Mouse (Mus musculus) liver, embryonic 14.5 days (tissue): Measurements from ENCODE around the gene Trim71. TPM values are rescaled to one million over a fixed set of nuclear protein-coding genes. Genes with fewer than 3 reads are reported as not detected.

Experiments used
- ATAC-seq: fragments of 200-750 bp; cut with Nextera tagmentation; 2 replicates; pipeline ENCODE4 v1.8.0; 2017; ENCODE audit warnings: moderate number of reproducible peaks, mild to moderate bottlenecking, moderate library complexity; ENCODE audit not compliant: insufficient read depth
- DNase-seq, 3 experiments: peaks; one replicate each; pipeline ENCODE4 v3.0.0-alpha.2; 2012 to 2013; ENCODE audit warnings: low read depth in 3 of 3, low spot score in 3 of 3
- H3K27ac ChIP-seq: fragments of 300-500 bp; sonication (generic); 2 replicates; pipeline ENCODE4 v1.5.1; 2014; ENCODE audit warnings: moderate library complexity, mild to moderate bottlenecking, control low read depth, inconsistent platforms
- H3K27me3 ChIP-seq: fragments of 300-500 bp; sonication (generic); 2 replicates; pipeline ENCODE4 v1.6.1; 2014; ENCODE audit warnings: mild to moderate bottlenecking, low read length, moderate library complexity; ENCODE audit not compliant: control insufficient read depth, insufficient read depth
- H3K36me3 ChIP-seq: fragments of 300-500 bp; sonication (generic); replicated peaks from 2 replicates; pipeline ENCODE4 v1.6.1; 2014; ENCODE audit warnings: low read depth; ENCODE audit not compliant: control insufficient read depth, insufficient read depth
- H3K4me1 ChIP-seq, 2 experiments: fragments of 200-500 bp in 1 of 2; fragments of 300-500 bp in 1 of 2; sonication (generic) in 1 of 2; replicated peaks; 2 replicates each; pipeline ENCODE4 v1.6.1; 2012 to 2014; ENCODE audit warnings: antibody characterized with exemption in 1 of 2, inconsistent platforms in 1 of 2, low read length in 1 of 2; ENCODE audit not compliant: control insufficient read depth in 2 of 2, insufficient read depth in 2 of 2
- H3K4me2 ChIP-seq: fragments of 300-500 bp; sonication (generic); 2 replicates; pipeline ENCODE4 v1.6.1; 2014; ENCODE audit warnings: low read depth, mild to moderate bottlenecking, control low read depth, moderate library complexity
- H3K4me3 ChIP-seq, 2 experiments: fragments of 200-500 bp in 1 of 2; fragments of 300-500 bp in 1 of 2; sonication (generic) in 1 of 2; 2 replicates each; pipeline ENCODE4 v1.5.1; 2012 to 2014; ENCODE audit warnings: low read depth in 2 of 2, low read length in 2 of 2, mild to moderate bottlenecking in 2 of 2, control low read depth in 1 of 2, inconsistent platforms in 1 of 2, moderate library complexity in 1 of 2; ENCODE audit not compliant: insufficient read depth in 1 of 2
- H3K9ac ChIP-seq: fragments of 300-500 bp; sonication (generic); replicated peaks from 2 replicates; pipeline ENCODE4 v1.6.1; 2014; ENCODE audit warnings: mild to moderate bottlenecking, control low read depth, moderate library complexity
- H3K9me3 ChIP-seq: fragments of 300-500 bp; sonication (generic); 2 replicates; pipeline ENCODE4 v1.6.1; 2016; ENCODE audit warnings: low read length, mixed read lengths; ENCODE audit not compliant: control insufficient read depth
- CTCF ChIP-seq: IDR thresholded peaks from 2 replicates; pipeline ENCODE4 v1.5.1; 2016; ENCODE audit warnings: antibody characterized with exemption, low read depth, control low read depth
- EP300 ChIP-seq: IDR thresholded peaks from 2 replicates; pipeline ENCODE4 v1.6.1; 2016; ENCODE audit warnings: antibody characterized with exemption, low read depth
- WGBS: fragments of 180-500 bp; shearing (Covaris S2); extraction: QIAGEN DNeasy Blood & Tissue Kit; methylation state at CpG from one replicate; pipeline ENCODE4 v1.1.7; 2014; ENCODE audit not compliant: insufficient replicate concordance; 5-methylcytosine and 5-hydroxymethylcytosine counted together
- polyA plus RNA-seq, 2 experiments: library from polyadenylated mRNA; depleted of rRNA in 1 of 2; stranded (reverse) in 1 of 2; unstranded in 1 of 2; fragments of >200 nt; fragmentation: Nextera tagmentation in 1 of 2; extraction: Ambion mirVana in 1 of 2; gene quantifications; 2 replicates each; pipeline versions ENCODE4 v1.2.1 to v1.2.3; 2012 to 2014

Trim71 gene
- polyA plus RNA-seq, 2 experiments = 0.62 to 0.74 TPM

DNA sequence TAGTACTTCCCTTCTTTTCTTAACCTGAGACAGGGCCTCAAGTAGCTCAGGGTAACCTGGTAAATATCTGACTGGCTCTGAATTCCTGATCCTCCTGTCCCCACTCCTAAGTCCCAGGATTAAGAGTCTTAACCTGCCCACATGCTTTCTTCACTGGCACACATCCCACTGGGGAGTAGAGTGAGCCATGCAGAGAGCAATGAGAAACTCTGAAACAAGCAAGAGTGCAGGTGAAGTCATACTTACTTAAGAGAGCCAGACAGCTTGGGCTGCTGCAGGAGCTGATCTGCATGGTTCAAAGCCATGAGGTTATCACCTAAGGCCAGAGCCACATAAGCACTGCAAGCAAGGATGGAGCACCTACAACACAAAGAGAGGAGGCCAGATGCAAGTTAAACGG lies 36.9 kb upstream of the Trim71 start:
- Histone ChIP-seq H3K27ac (no peak overlapping the region), H3K36me3 (peaks cover 6% of the 10 kb centered on the region), H3K4me3 (no peak overlapping the region), H3K9me3 (no peaks in the 10 kb centered on the region), H3K4me2 (no peak overlapping the region), H3K9ac (no peak overlapping the region), H3K4me1 (no peaks in the 10 kb centered on the region), H3K27me3 (no peaks in the 10 kb centered on the region)
- WGBS = 66% methylated on average over 1 of the region's 1 CpGs
- ATAC-seq (no peak), DNase-seq (no peak)
- no peak for TF ChIP-seq CTCF

DNA sequence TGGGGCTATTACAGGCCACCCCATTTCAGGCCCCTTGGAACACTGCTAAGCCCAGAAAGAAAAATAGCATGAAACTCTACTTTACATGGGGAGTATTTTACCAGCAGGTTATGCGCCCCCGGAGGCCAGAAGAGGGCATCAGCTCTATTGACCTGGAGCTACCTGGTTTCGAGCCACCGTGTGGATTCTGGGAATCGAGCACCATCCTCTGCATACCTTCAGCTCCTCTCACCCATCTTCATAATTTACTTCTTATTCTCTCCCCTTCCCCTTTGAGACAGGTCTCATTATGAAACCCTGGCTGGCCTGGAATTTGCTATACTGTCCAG lies 20.8 kb upstream of the Trim71 start:
- H3K4me2 ChIP-seq = no peak overlapping the region
- no peak overlapping the region for H3K4me3 ChIP-seq
- 49% methylated on average over 5 of the region's 5 CpGs for WGBS
- H3K27me3 ChIP-seq = no peaks in the 10 kb centered on the region
- H3K36me3 ChIP-seq = peaks cover 6% of the 10 kb centered on the region
- H3K27ac ChIP-seq = no peak overlapping the region
- H3K4me1 ChIP-seq = peaks cover 0 to 2% of the 10 kb centered on the region in 2 experiments; a peak in 1 of 4 replicates
- TF ChIP-seq EP300 (no peak), CTCF (peak; percentile 39)
- DNase-seq (no peak), ATAC-seq (no peak)
- H3K9ac ChIP-seq = no peak overlapping the region
- no peaks in the 10 kb centered on the region for H3K9me3 ChIP-seq

DNA sequence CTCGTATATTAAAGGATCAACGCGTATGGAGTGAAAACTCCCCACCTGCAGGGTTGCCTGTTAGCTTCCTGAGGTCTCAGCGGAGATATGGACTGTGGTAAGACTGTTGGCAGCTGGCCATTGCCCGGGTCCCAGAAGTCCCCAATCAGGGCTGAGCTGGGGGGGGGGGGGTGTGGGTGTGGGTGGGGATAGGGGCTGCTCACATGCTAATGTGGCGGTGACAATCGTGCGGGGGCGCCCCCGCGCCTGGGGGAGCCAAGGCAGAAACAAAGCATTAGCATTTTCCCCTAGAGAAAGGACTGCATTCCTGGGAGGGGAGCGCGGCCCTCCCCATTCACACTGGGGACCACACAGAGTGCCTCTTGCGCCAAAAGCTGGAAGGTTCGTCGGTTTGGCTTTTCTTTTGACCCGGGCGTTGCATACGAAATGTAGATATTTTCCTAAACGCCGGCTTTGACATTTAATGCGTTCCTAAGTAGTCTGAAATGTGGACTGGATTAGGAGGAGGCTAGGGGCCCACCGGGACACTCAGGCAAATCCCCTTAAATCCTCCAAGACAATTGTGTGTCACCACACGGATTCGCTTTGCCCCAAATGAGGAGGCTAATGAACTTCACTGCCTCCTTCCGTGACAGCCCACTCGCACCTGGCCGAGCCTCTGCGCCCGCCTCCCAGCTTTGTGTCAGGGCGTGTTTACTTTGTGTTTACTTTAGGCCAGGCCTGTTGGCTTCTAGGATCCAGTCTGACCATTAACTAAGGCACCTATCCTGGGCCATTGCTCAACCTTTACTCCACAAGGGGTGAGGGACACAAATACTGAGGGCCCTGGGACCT lies 20.2 kb upstream of the Trim71 start:
- peak overlapping the region; percentile 39; the same call in 1 of the 2 replicates for H3K27ac ChIP-seq
- peaks cover 3% of the 10 kb centered on the region for H3K36me3 ChIP-seq
- no peaks in the 10 kb centered on the region for H3K27me3 ChIP-seq
- H3K4me1 ChIP-seq = peaks cover 0 to 2% of the 10 kb centered on the region in 2 experiments; a peak in 1 of 4 replicates
- peak overlapping the region; percentile 71 for H3K4me2 ChIP-seq
- H3K9me3 ChIP-seq = no peaks in the 10 kb centered on the region
- DNase-seq (no peak), ATAC-seq (peak; percentile 66)
- no peak for TF ChIP-seq CTCF
- TF ChIP-seq EP300 = no peak
- H3K4me3 ChIP-seq = peak overlapping the region; percentile 44 to 53
- H3K9ac ChIP-seq = peak overlapping the region; percentile 54; the same call in 1 of the 2 replicates
- WGBS = 19% methylated on average over 31 of the region's 31 CpGs

DNA sequence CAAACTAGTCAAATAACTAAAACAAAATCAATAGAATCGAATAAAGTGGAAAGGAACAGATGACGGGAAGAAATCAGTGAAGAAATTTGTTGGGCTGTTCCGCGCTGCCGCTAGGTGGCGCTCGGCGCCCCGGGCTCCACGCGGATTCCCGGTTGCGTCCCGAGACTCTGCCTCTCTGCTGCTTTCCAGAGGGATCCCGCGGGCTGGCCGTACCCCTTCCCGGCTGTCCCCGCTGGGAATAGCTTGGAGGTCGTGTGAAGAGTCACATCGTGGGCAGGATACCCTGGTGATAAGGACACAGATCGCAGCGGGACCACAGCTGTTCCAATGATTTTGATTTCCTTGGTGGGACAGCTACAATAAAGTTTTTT lies 19.6 kb upstream of the Trim71 start:
- Histone ChIP-seq H3K9ac (peak overlapping the region; percentile 54; the same call in 1 of the 2 replicates), H3K36me3 (no peaks in the 10 kb centered on the region; the same call in 1 of the 2 replicates), H3K4me3 (peak overlapping the region; percentile 44 to 53; a peak in 3 of 4 replicates), H3K27me3 (no peaks in the 10 kb centered on the region), H3K9me3 (no peaks in the 10 kb centered on the region), H3K27ac (peak overlapping the region; percentile 39; the same call in 1 of the 2 replicates), H3K4me1 (peaks cover 0 to 4% of the 10 kb centered on the region in 2 experiments; a peak in 1 of 4 replicates), H3K4me2 (peak overlapping the region; percentile 71)
- WGBS = under 1% methylated on average over 23 of the region's 23 CpGs
- peak; percentile 36; the same call in 1 of the 2 replicates for ATAC-seq
- TF ChIP-seq EP300 (no peak), CTCF (peak; percentile 95)
- no peak for DNase-seq

DNA sequence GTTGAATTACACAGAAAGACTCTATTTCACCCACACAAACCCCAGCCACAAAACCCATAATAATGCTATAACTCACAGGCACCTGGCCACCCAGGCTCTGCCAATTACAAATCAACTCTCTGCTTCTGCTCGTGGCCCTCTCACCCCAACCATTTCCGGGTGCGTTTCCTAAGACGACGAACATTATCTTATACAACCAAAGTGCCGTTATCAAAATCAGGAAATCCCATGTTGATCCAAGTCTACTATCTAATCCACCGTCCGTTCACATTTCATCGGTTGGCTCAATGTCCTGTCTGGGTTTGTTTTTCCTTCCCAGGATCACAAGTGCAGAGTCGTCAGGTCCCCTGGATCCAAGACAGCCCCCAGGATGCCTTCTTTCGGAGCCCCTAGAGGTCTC lies 14.5 kb upstream of the Trim71 start:
- 13% methylated on average over 11 of the region's 11 CpGs for WGBS
- H3K27ac ChIP-seq = no peak overlapping the region
- no peak overlapping the region for H3K4me2 ChIP-seq
- H3K27me3 ChIP-seq = no peaks in the 10 kb centered on the region
- no peak overlapping the region for H3K9ac ChIP-seq
- DNase-seq (peak in 1 of 3 experiments; percentile 31), ATAC-seq (peak; percentile 57; the same call in 1 of the 2 replicates)
- H3K9me3 ChIP-seq = no peaks in the 10 kb centered on the region
- H3K4me3 ChIP-seq = no peak overlapping the region
- TF ChIP-seq CTCF = no peak
- peak; percentile 52 for TF ChIP-seq EP300
- H3K36me3 ChIP-seq = no peaks in the 10 kb centered on the region
- peaks cover 0 to 7% of the 10 kb centered on the region in 2 experiments; a peak in 2 of 4 replicates for H3K4me1 ChIP-seq
